Mouse (Mus musculus): ENCODE measurements around the gene Zfp865.
"Not testable (repeated sequence)": the region's sequence is repeated elsewhere in the genome, so short reads cannot be mapped to it uniquely, and the experiment has no call there.

DNA sequence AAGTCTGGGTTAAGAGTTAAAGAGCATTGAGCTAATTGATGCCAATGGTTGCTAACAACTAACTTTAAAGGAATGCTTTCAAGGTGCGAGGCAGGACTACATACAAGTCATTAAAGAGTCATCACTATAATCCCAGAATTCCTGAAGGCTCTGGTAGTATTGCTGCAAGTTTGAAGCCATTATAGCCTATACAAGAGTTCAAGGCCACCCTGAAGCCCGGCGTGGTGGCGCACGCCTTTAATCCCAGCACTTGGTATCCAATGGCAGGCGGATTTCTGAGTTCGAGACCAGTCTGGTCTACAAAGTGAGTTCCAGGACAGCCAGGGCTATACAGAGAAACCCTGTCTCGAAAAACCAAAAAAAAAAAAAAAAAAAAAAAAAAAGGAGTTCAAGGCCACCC lies 600 bp upstream of the Zfp865 start:
- TF ChIP-seq CTCF (IDR thresholded peaks at IDR 0.05; ENCODE audit: extremely low read depth, insufficient read depth, insufficient read length, insufficient replicate concordance); POLR2A (IDR thresholded peaks at IDR 0.05; ENCODE audit: low read depth, low read length): not testable (repeated sequence)
